Mouse (Mus musculus): Measurements from ENCODE around the gene Adgrd1.

DNA sequence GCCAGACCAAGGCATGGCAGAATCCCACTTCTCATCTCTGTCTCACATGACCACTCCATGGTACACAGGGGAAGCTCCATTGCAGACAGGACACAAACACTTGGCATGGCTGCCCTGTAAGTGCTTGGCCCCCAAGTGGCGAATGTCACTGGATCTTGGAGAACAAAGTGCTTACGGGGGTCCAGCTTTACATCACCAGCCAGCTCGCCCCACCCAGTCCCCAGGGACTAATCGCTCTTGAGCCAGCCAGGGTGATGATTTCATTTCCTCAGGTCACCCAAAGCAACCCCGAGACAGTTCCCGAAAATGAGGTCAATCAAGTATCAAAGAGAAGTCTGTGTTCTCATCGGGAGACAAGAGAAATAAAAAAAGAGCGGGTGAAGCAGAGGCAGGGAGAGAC, 33.8 kb downstream of the Adgrd1 start:
- TF ChIP-seq CTCF (conservative IDR thresholded peaks at IDR 0.05; ENCODE audit: low read length) (no peak), POU5F1 (IDR thresholded peaks at IDR 0.05; ENCODE audit: borderline replicate concordance, low read length) (no peak)

Measured in E14TG2a.4 (cell line).